Mouse (Mus musculus): Measurements from ENCODE around the gene Camk2b. TPM values are rescaled to one million over a fixed set of nuclear protein-coding genes. Genes with fewer than 3 reads are reported as not detected.
"Not testable (repeated sequence)": the region's sequence is repeated elsewhere in the genome, so short reads cannot be mapped to it uniquely, and the experiment has no call there.

The Camk2b gene
- polyA plus RNA-seq, 1 experiment from 2014 or later: 4.0 TPM

GRCm38 (mm10) chr11:5948546-5949250 is 117.5 kb downstream of the Camk2b start:
- Histone ChIP-seq H3K9ac (no peak overlapping the region), H3K27ac (peak overlapping the region; percentile 36; the same call in 1 of the 2 replicates), H3K4me2 (0 out of 2 replicates have a peak overlapping the region, but pooled peaks have one; percentile 11), H3K4me3 (replicated peaks) (no peak overlapping the region), H3K4me1 (peaks cover 8% of the 10 kb centered on the region; the same call in 1 of the 2 replicates), H3K9me3 (no peaks in the 10 kb centered on the region), H3K27me3 (replicated peaks) (no peaks in the 10 kb centered on the region), H3K36me3 (no peaks in the 10 kb centered on the region)
- ATAC-seq (ENCODE audit: insufficient read depth, low FRiP score, low read depth): no peak
- WGBS: 54% methylated on average over 9 of the region's 10 CpGs

GRCm38 (mm10) chr11:5947796-5948195 is 118.4 kb downstream of the Camk2b start:
- Histone ChIP-seq H3K27me3 (replicated peaks) (no peaks in the 10 kb centered on the region), H3K4me3 (replicated peaks) (no peak overlapping the region), H3K9ac (no peak overlapping the region), H3K36me3 (no peaks in the 10 kb centered on the region), H3K4me2 (no peak overlapping the region), H3K9me3 (no peaks in the 10 kb centered on the region), H3K4me1 (peaks cover 8% of the 10 kb centered on the region; the same call in 1 of the 2 replicates), H3K27ac (no peak overlapping the region)
- ATAC-seq (ENCODE audit: insufficient read depth, low FRiP score, low read depth): no peak
- 31% methylated on average over 4 of the region's 4 CpGs for WGBS

GRCm38 (mm10) chr11:5945096-5945495 is 121.1 kb downstream of the Camk2b start:
- 64% methylated on average over 2 of the region's 2 CpGs for WGBS
- Histone ChIP-seq H3K9me3 (no peaks in the 10 kb centered on the region), H3K9ac (no peak overlapping the region), H3K4me1 (peaks cover 8% of the 10 kb centered on the region; the same call in 1 of the 2 replicates), H3K27ac (no peak overlapping the region), H3K36me3 (no peaks in the 10 kb centered on the region), H3K4me2 (no peak overlapping the region), H3K4me3 (replicated peaks) (no peak overlapping the region), H3K27me3 (replicated peaks) (no peaks in the 10 kb centered on the region)
- ATAC-seq (ENCODE audit: insufficient read depth, low FRiP score, low read depth): no peak

- H3K27me3 ChIP-seq (replicated peaks): no peaks in the 10 kb centered on the region
- H3K9ac ChIP-seq: no peak overlapping the region
- ATAC-seq (ENCODE audit: insufficient read depth, low FRiP score, low read depth): no peak
- 71% methylated on average over 6 of the region's 6 CpGs for WGBS
- H3K4me1 ChIP-seq: peaks cover 1% of the 10 kb centered on the region; the same call in 1 of the 2 replicates
- H3K9me3 ChIP-seq: no peaks in the 10 kb centered on the region
- no peak overlapping the region for H3K4me2 ChIP-seq
- H3K36me3 ChIP-seq: no peaks in the 10 kb centered on the region
- H3K4me3 ChIP-seq (replicated peaks): no peak overlapping the region
- H3K27ac ChIP-seq: no peak overlapping the region
Observed at GRCm38 (mm10) chr11:5942966-5943365, 123.2 kb downstream of the Camk2b start.

GRCm38 (mm10) chr11:5934531-5934930 is 131.6 kb downstream of the Camk2b start:
- not testable (repeated sequence) for H3K4me1 ChIP-seq; H3K4me2 ChIP-seq; H3K9ac ChIP-seq; H3K27me3 ChIP-seq (replicated peaks); H3K9me3 ChIP-seq; H3K36me3 ChIP-seq; H3K27ac ChIP-seq; H3K4me3 ChIP-seq (replicated peaks); ATAC-seq (ENCODE audit: insufficient read depth, low FRiP score, low read depth)
- 93% methylated on average over 11 of the region's 11 CpGs for WGBS

GRCm38 (mm10) chr11:5931947-5932346 is 134.2 kb downstream of the Camk2b start:
- H3K9me3 ChIP-seq; H3K36me3 ChIP-seq; H3K27ac ChIP-seq; ATAC-seq (ENCODE audit: insufficient read depth, low FRiP score, low read depth); H3K4me1 ChIP-seq; H3K9ac ChIP-seq; H3K27me3 ChIP-seq (replicated peaks); H3K4me2 ChIP-seq; H3K4me3 ChIP-seq (replicated peaks): not testable (repeated sequence)
- WGBS: 85% methylated on average over 6 of the region's 6 CpGs

GRCm38 (mm10) chr11:5930578-5930977 is 135.6 kb downstream of the Camk2b start:
- no peak overlapping the region for H3K9ac ChIP-seq
- 74% methylated on average over 1 of the region's 1 CpGs for WGBS
- H3K27ac ChIP-seq: no peak overlapping the region
- no peak overlapping the region for H3K4me2 ChIP-seq
- H3K4me1 ChIP-seq: no peaks in the 10 kb centered on the region
- no peak overlapping the region for H3K4me3 ChIP-seq (replicated peaks)
- no peak for ATAC-seq (ENCODE audit: insufficient read depth, low FRiP score, low read depth)
- no peaks in the 10 kb centered on the region for H3K27me3 ChIP-seq (replicated peaks)
- H3K9me3 ChIP-seq: no peaks in the 10 kb centered on the region
- H3K36me3 ChIP-seq: no peaks in the 10 kb centered on the region

- Histone ChIP-seq H3K9ac (no peak overlapping the region), H3K27me3 (replicated peaks) (no peaks in the 10 kb centered on the region), H3K4me3 (replicated peaks) (no peak overlapping the region), H3K4me1 (no peaks in the 10 kb centered on the region), H3K36me3 (no peaks in the 10 kb centered on the region), H3K27ac (no peak overlapping the region), H3K4me2 (no peak overlapping the region), H3K9me3 (no peaks in the 10 kb centered on the region)
- no peak for ATAC-seq (ENCODE audit: insufficient read depth, low FRiP score, low read depth)
- 80% methylated on average over 3 of the region's 3 CpGs for WGBS
Observed at GRCm38 (mm10) chr11:5926696-5927220, 139.4 kb downstream of the Camk2b start.

- Histone ChIP-seq H3K36me3 (no peaks in the 10 kb centered on the region), H3K9ac (no peak overlapping the region), H3K4me2 (no peak overlapping the region), H3K27me3 (replicated peaks) (no peaks in the 10 kb centered on the region), H3K27ac (no peak overlapping the region), H3K4me1 (no peaks in the 10 kb centered on the region), H3K4me3 (replicated peaks) (no peak overlapping the region), H3K9me3 (no peaks in the 10 kb centered on the region)
- 59% methylated on average over 8 of the region's 8 CpGs for WGBS
- no peak for ATAC-seq (ENCODE audit: insufficient read depth, low FRiP score, low read depth)
Observed at GRCm38 (mm10) chr11:5924699-5925098, 141.5 kb downstream of the Camk2b start.

- H3K4me3 ChIP-seq (replicated peaks): no peak overlapping the region
- no peaks in the 10 kb centered on the region for H3K36me3 ChIP-seq
- H3K9ac ChIP-seq: no peak overlapping the region
- ATAC-seq (ENCODE audit: insufficient read depth, low FRiP score, low read depth): no peak
- H3K4me1 ChIP-seq: no peaks in the 10 kb centered on the region
- H3K4me2 ChIP-seq: peak overlapping the region; percentile 24; the same call in 1 of the 2 replicates
- no peaks in the 10 kb centered on the region for H3K27me3 ChIP-seq (replicated peaks)
- no peaks in the 10 kb centered on the region for H3K9me3 ChIP-seq
- WGBS: 35% methylated on average over 17 of the region's 17 CpGs
- no peak overlapping the region for H3K27ac ChIP-seq
Observed at GRCm38 (mm10) chr11:5920323-5920960, 145.7 kb downstream of the Camk2b start.
